Mouse (Mus musculus): Measurements from ENCODE around the gene Dag1.
A peak's percentile ranks its signal among the peaks of the same experiment; 100 is the strongest.

Gene Dag1

DNA sequence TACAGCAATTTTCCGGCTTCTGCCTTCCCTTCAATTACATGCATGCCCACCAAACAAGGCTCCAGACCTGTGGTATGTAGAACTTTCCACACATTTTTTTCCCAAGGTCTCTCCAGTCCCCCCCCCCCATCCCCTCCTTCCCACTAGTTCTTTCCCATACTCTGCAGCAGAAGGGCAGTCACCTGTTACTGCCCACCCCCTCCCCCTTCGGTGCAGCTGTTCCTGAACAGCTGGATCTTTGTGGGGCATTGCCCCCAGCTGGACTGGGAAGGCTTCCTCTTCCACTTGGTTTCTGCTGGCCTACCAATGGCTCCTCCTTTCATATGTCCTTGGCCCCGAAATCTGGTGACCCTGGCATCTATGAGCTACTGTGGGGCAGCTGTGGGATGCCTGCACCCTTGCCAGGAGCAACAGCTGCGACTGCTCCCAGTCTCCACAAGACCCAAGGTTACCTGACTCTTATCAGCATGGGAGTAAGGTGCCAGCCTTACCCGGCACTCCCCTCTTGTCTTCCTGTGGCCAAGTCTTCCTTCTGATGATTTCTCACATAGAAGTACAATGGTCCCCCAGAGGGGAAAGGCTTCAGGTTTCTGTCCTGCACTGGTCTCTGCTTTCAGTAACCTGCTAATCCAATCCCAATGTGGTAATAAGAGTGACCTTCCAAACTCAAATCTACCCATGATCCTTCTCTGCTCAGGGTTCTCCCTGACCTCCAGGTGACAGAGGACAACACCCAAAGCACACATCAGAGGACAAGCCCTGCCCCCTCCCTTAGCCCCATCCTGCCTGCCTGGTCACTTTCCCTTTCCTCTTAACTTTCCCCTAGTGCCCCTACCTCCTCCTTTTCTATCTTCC is 10.9 kb upstream of the Dag1 start:
- no peak for DNase-seq (ENCODE audit: low read depth, low spot score)

DNA sequence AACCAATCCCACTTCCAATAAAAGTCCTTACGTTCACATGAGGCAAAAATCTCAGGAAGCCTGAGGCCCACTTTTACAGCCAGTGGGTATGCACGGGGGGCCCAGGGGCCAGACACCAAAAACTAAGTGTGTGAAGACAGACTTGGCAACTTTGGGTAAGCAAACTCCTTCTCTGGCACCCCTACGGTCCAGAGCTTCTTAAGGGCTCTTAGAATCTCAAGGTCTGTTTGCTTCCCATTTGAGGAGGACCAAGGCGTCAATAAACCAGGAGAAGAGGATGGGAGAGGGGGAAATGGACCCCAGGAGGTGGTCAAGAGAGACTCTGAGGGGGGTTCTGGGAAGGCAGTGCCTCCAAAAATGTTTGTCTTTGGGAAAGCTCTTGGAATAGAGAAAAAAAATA is 9.7 kb upstream of the Dag1 start:
- DNase-seq (ENCODE audit: low read depth, low spot score): no peak

DNA sequence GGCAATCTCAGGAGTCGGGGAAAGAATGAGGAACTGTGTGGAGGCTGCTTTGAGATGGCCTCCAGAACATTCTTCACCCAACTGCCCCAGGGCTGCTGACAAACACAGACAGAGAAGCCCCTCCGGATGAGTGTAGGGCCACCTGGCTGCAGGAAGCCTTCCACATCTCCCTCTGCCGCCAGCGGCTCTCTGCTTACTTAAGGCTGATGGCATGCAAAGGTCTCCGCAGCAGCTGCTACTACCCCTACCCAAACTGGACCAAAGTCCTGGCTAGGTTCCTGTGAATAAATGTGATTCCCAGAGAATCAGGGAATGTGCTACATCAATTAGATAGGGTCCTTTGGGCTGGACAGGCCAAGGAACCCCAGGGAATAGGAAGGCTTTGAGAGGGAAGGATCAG is 8.9 kb upstream of the Dag1 start:
- DNase-seq (ENCODE audit: low read depth, low spot score): no peak

DNA sequence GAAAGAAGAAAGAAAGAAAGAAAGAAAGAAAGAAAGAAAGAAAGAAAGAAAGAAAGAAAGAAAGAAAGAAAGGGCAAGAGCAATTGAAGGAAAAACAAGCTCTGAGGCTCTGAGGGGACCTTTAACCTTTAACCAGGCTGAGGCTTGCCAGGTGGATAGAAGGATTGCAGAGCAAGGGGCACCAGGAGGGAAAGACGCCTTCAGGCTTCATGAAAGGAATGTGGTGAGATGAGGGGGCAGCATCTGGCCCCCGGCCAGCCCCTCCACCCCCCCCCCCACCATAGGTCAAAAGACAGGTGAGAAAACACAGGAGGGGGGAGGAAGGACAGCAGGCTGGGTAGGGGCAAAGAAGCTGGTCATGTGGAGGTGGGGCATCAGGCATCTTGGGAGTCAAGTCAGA is 8.2 kb upstream of the Dag1 start:
- no peak for DNase-seq (ENCODE audit: low read depth, low spot score)

DNA sequence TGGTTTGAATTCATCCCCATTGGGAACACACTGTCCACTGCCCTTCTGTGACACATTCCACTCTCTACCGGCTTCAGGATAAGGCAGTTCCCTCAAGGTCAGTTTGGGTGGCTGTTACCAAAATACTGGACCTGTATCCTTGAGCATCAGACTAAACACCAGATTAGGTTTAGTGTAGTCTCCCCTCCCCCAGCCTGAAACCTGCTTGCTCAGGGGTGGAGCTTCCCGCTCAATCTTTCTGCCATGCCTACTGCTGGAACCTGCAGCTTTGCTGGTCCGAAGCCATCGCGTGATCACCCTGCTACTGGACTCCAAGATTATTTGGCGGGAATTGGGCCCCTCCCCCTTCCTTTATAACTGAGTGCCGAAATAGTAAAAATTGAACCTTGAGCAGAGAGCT is 4.9 kb upstream of the Dag1 start:
- peak; percentile 39 for DNase-seq (ENCODE audit: low read depth, low spot score)

DNA sequence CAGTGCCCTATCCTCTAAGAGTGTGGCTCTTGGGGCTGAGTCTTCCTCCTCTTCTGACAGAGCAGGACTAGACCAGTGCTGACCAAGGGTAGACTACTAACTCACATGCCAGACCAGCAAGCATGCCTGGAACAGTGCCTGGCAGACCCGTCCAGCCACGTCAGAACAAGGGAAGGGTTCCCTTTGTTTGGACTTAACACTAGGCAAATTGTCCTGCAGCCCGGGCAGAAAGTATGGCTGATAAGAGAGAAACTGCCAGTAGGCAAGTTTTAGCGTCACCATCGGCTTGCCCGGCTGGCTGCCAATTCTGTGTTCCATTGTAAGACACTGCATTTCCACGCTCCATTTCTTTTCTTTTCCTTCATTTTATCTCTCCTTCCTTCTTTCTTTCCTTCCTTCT is 3.9 kb upstream of the Dag1 start:
- no peak for DNase-seq (ENCODE audit: low read depth, low spot score)

DNA sequence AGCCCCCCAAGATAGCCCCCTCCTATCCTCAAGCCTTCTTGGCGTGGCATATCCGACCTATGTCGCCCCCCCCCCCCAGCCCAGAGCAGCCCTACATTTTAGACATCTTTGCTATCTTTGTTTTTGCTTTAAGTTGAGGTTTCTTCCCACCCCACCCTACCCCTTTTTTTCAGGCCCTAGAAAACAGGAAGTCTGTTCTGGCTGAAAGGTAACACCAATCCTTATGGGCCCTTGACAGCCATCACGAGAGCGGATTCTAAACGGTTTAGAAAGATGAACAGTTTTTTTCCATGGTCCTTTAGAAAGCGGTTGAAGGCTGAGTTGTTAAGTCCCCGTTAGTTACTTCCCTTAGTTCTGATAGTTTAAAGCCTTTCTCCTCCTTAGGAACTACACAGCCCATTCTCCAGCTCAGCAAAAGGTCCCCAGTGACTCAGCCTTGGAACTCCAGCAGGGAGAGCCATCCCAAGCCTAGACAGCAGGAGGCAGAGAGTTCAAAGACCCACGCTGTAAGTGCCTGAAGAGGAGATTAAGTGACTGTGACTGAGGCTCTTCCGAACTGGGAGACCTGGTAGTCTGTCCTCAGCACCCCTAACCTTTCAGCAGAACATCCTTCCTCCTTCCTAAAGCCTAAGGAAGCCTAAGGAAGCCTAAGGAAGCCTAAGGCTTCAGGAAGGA is 2.6 kb upstream of the Dag1 start:
- peak; percentile 70 for DNase-seq (ENCODE audit: low read depth, low spot score)

DNA sequence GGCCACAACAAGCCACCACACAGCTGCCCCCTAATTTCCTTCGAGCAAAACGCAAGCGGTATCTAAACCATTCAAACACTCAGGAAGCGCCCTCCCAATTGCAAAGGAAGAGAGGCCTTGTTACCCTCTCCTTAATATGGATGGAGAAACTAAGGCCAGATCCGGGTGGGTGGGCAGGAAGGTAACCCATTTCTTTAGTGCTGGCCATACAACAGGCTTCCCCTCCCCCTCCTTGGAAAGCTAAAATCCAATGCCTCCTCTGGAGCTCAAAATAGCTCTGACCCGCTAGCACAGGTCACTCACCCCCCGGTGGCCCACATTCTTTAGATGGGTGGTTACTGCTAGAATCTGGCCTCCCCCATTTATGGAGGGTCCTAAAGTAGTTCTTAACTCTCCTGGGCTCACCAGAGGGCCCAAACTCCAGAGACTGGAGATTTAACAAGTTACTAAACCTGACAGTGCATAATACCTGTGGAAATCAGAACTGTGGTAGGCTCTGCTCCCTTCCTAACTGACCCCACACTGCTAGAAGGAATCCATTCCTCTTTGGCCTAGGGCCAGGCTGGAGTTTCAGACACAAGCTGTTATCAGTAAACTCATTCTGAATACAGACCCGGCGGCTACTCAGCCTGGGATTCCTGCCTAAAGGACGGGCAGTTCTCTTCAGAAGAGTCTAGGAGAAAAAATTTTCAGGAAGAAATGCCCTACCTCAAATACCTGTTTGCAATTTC is 598 bp upstream of the Dag1 start:
- peak; percentile 51 for DNase-seq (ENCODE audit: low read depth, low spot score)

DNA sequence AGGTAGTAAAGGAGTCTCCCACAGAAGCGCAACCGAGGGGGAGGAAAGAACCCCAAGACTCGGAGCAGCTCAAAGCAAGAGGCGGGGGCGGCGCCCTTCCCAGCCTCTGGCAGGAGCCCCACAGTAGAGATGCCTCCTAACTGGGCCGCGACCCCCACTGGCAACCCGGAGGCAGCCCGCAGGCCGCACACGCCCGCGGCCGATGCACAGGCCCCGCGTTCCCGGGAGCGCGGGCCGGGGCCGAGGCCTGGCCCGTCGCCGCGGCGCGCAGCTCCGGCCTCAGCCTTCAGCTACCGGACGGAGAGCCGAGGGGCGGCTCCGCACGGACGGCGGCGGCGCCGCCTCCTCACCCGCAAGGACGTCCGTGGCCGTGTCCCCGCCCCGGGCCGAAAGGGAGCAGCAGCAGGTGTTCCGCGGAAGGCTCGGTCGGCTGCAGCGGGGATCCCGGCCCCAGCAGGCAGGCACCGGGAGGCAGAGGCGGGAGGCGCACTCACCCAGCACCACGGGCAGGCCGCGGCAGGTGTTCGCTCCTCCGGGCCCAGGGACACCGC is 552 bp downstream of the Dag1 start:
- peak; percentile 40 for DNase-seq (ENCODE audit: low read depth, low spot score)

DNA sequence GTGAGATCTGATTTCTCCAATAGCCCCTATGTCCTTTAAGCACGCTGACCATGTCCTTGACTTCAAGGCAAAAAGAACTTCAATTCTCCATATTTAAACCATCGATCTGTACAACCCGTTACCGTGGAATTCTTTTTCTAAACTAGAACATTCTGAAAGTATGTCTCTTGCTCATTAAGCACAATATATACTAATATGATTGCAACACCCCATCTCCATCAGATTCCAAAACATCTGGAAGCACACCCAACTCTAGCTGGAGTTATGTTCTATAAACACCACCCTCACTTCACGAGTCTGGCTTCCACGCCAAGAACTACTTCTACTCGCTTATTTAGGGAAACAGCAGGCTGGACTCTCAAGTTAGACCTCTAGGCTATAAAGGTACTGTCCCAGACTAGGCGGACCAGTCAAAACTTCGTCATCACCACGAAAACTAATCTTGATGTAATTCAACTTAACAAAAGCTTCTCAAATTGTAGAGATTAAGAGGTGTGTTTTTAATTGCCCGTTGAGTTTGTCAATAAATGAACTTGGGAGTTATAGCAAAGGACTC is 1.2 kb downstream of the Dag1 start:
- no peak for DNase-seq (ENCODE audit: low read depth, low spot score)

DNA sequence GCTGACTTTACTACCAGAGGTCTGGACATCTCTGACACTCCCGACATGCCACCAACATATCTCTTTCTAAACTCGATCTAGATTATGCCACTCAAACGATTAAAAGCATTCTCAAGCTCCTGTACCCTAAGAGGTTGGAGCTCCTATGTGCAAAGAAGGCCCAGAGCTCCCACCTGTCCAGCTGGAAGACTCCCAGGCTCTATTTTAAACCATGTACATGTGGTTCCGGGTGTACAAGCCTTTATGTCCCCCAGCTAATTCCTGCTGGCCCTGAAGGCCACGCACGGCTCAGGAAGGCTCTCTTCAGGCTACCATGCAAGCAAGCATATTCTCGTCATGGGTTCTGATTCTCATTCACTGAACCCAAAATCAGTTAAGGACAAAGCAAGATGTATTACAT is 1.9 kb downstream of the Dag1 start:
- DNase-seq (ENCODE audit: low read depth, low spot score): no peak

DNA sequence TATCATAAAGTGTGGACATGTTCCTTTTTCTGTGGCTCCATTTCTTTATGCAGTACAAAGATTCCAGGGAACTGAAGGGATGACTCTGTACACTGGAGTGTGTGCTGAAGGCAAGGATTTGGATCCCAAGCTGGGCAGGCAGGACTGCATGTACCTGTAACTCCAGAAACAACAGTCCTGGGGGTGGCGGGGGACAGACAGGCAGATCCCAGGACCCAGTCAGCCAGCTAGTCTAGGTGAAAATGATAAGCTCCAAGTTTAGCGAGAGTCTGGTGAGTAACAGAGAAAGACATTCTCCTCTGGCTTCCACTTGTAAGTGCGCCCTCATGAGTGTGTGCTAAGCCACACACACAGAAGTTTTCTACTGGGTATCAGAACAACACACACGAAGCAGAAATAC is 3.2 kb downstream of the Dag1 start:
- DNase-seq (ENCODE audit: low read depth, low spot score): no peak

DNA sequence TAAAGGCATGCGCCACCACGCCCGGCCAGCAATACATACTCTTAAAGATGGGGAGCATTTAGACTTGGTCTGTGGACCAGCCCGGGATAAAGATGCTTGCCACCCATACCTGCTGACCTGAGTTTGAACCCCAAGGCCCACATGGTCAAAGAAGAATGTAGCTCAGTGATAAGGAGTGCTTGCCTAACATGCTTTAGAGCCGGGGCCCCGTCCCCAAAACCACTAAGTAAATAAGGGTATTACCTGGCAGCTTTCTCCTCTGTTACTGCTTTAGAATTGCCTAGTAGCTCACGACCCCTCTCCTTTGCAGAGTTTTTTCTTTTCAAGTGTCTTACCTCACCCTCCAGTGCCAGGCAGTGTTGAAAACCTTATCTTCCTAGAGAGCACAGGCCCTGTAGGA is 11.0 kb downstream of the Dag1 start:
- no peak for DNase-seq (ENCODE audit: low read depth, low spot score)

DNA sequence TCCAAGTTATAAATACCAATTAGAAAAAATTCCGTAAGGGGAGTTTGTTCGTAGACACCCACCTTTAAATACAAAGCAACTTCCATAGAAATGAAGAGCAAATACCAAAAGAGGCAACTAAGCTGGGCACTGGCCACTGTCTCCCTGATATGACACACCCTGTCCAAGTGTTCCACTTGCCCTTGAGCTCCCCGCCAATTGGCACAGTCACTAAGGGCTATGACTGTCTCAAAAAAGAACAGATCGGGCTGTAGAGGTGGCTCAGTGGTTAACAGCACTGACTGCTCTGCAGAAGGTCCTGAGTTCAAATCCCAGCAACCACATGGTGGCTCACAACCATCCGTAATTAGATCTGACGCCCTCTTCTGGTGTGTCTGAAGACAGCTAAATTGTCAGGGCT is 11.9 kb downstream of the Dag1 start:
- no peak for DNase-seq (ENCODE audit: low read depth, low spot score)

DNA sequence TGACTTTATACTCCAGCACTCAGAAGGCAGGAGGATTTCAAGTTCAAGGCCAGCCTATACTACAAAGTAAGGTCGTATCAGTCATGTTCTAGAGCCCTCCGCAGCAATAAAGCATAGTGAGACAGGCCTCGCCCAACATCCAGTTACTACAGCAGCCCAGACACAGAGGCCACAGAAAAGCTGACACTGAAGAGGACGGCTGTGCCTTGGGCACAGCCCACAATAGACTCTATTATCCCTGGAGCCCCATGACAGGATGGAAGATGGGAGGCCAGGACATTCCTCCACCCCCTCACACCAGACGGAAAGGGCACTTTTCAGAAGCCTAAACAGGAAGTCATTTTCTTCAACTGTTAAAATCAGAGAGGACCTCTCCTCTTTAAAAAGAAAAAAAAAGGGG is 14.8 kb downstream of the Dag1 start:
- DNase-seq (ENCODE audit: low read depth, low spot score): no peak

DNA sequence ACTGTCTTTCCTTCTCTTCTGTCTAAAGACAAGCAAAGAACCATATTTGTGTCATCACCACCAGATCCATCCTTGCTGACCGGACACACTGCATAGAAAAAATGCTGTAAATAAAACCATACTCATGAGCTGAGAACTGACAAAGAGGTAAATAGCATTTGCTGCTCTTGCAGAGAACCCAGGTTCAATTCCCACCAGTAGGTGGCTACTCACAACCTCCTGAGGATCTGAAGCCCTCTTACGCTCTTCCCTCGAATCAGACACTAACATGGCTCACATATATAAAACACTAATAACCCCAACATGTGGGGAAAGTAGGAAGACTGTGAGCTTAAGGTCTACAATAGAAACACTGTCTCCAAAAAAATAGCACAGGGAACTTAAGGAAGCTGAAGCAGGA is 18.8 kb downstream of the Dag1 start:
- peak; percentile 56 for DNase-seq (ENCODE audit: low read depth, low spot score)

DNA sequence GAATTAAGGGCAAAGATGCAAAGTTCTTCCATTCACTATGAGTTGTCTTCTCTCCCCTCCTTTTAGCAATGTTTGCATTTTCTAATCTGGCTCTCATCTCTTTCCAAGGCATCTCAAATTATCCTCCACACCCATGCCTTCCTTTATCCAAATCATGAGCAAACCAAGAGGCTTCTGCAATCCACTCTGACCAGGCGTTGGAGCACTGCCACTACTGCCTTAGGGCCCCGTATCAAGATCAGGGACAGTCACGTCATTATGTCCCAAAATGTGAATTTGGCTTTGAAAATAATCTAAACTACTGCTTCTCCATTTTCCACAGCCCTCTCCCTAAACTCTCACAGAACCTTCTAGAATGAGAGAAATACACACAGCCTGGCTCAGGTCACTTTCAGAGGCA is 19.2 kb downstream of the Dag1 start:
- no peak for DNase-seq (ENCODE audit: low read depth, low spot score)

DNA sequence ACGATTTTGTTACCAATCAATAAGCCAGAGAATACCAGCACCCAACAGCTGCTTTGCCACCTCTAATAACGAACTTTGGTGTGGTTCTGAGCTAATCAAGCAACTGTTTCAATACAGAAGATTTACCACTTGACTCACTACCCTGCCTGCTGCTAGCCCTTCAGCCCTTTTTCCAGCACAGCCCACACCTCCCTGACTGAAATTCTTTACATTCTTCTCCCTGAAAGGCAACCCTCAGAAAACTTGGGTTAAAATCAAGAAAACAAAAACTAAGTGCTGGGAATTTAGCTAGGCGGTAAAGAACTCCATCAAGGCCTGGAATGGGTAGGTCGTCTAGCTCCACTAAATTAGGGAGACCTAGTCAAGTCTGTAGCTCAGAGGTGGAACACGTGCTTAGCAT is 23.8 kb downstream of the Dag1 start:
- DNase-seq (ENCODE audit: low read depth, low spot score): peak; percentile 32

DNA sequence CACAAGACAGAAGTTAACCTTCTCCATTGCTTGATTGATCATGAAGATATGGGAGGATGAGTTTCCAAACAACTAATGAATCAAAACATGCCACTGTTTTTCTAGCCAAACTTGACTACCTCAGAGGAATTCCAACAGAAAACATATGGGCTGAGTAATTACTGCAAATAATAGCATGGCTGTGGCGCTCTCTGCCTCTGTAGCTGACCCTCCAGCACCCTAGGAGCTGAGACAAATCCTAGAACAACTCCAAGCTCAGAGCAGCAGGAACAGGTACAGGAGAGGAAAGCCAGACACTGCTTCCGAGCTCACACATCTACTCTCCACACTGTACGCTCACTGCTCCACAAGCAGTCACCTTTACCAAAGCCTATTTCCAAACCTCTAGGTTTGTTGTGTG is 24.9 kb downstream of the Dag1 start:
- DNase-seq (ENCODE audit: low read depth, low spot score): no peak

DNA sequence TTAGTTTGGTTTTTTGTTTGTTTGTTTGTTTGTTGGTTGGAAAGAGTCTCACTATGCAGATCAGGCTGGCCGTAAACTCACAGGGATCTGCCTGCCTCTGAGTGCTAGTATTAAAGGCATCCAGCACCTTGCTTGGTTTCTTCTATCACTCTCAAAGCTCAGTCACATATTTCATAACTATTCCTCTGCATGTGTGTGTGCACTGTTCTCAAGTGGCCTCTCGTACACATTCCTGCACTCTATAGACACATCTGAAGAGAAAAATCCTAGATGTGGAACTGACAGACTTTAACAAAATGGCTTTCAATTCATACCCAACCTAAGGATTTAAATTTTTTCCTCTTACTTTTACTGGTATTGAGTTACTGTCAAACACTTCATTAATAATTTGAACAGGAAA is 25.4 kb downstream of the Dag1 start:
- no peak for DNase-seq (ENCODE audit: low read depth, low spot score)

DNA sequence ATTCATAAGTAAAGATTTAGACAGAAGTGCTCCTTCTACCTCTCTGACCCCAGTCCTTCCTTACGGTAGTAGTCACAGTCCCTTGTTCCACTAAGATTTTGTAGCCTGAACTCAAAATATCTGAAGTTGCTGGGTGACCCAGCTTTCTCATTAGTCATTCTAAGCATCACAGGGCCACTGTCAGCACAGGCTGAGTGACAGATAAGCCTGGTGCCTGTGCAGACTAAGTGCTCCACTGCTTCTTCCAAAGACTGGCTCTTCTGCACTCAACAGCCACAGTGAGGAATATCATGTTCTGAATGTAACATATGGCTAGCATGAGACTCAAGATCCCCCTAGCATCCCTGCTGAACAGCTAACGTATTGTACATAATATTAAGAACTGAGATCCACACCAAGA is 29.1 kb downstream of the Dag1 start:
- DNase-seq (ENCODE audit: low read depth, low spot score): no peak

DNA sequence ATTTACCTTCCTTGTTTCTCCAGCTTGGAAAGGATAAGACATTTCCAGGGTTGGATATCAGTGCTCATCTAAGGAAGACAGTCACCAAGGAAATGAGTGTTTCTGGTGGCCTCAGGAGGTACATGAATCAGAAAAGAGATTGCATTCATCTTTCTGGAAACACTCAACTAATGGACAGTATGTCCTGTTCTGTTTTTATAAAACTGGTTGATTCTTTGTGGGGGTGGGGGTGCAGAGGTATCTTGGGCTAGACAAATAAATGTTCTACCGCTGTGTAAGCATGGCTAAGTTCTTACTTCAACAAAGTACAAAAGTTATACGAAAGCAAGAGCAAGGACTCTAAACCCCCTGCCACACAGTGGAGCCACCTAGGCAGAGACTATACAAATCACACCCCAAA is 30.9 kb downstream of the Dag1 start:
- no peak for DNase-seq (ENCODE audit: low read depth, low spot score)
